Mouse (Mus musculus) E14TG2a.4 (cell line): ENCODE measurements around the gene Tmem88.

Experiments used
- CTCF ChIP-seq: conservative IDR thresholded peaks from 2 replicates; pipeline ENCODE4 v1.5.1; 2014; ENCODE audit warnings: low read length
- NANOG ChIP-seq: IDR thresholded peaks from 2 replicates; pipeline ENCODE4 v1.6.1; 2014; ENCODE audit warnings: borderline replicate concordance, low read length, mixed read lengths
- POU5F1 ChIP-seq: IDR thresholded peaks from 2 replicates; pipeline ENCODE4 v1.6.1; 2014; ENCODE audit warnings: low read length, borderline replicate concordance

DNA sequence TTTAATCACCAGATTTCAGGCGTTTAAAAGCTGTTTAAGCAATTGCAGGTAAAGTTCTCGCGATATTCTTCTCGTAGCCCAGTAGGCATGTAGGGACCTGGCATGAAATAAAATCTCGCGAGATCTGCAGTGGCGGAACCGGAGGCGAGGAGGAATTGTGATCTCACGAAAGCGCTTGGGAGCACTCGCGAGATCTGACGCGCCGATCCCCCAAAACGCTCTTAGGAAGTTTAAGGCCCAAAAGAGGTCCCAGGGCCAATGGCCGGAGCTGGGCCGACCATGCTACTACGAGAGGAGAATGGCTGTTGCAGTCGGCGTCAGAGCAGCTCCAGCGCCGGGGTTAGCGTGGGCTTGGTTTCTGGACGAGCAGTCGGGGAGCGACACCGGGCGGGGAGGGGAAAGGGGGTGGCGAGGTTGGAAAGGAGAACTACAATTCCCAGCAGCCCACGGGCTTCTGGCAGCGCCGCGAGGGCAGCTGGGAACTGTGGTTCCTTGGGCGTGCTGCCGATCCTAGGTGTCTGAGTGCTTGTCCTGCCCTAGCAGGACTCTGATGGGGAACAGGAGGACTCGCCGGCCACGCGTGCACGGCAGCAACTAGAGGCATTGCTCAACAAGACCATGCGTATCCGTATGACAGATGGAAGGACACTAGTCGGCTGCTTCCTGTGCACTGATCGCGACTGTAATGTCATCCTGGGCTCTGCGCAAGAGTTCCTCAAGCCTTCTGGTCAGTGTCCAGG is 2.2 kb downstream of the Tmem88 start:
- TF ChIP-seq CTCF (no peak), POU5F1 (no peak), NANOG (no peak)
